Mouse (Mus musculus): ENCODE measurements around the gene Krt88.

DNA sequence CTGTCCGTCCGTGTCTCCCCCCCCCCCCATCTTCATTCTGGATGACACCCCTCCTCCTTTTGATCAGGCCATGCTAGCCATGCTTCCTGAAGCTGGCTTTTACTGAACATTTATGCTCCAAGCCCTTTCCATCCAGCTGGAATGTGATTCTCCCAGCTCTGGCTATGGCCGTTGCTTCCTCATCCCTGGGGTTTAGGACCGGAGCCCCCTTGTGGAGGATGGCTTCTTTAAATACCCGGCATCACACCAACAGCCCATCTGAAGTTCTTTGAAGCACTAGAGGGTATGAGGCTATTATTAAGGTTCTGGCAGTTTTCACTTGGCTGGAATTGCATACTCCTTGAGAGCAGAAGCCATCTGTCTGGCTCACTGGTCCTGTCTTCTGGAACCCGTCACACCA lies 26.6 kb upstream of the Krt88 start:
- TF ChIP-seq GATA1 (IDR thresholded peaks at IDR 0.05; ENCODE audit: low read length), result no peak
- TF ChIP-seq TAL1 (IDR thresholded peaks at IDR 0.05; ENCODE audit: low read length), result no peak

All from erythroblast, embryonic 14.5 days (primary cell).